In the genomic region with DNA sequence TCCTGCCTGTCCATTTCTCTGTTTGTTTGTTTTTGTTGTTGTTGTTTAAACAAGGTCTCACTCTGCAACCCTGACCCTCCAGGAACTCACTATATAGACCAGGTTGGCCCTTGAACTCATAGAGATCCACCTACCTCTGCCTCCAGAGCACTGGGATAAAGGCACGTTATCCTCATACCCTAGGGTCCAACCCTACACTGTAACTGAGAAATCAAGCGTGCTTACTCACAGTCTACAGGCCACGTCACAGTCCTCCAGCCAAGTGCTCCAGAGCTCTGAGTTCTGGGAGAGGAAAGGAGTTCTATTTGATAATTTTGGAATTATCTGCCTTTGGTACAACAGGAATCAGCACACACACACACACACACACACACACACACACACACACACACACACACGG, we compare ENCODE assay signal across 18 mouse cellular contexts.
"Had no signal": no experiment of that assay in that cellular context is flagged by ENCODE, and none has a peak within 500 bp of the region (broad histone marks: within the 10 kb centered on the region; RNA-seq: fewer than 3 reads in every experiment).

No protein-coding gene starts in this region.

- DNase-seq: lung, adult 2 months; lung, postnatal 14 days; lung, postnatal 36 days; midbrain, embryonic 14.5 days; right cerebral cortex, postnatal 25 days; right cerebral cortex, postnatal 4 days; thymus, adult 2 months; thymus, postnatal 25 days; thymus, postnatal 4 days had no signal

- H3K4me3 ChIP-seq: lung, embryonic 15.5 days; megakaryocyte, embryonic 14.5 days; midbrain, embryonic 12.5 days; neural tube, embryonic 12.5 days; stomach, embryonic 15.5 days had no signal

- H3K36me3 ChIP-seq: lung, embryonic 15.5 days; midbrain, embryonic 12.5 days; neural tube, embryonic 12.5 days; stomach, embryonic 15.5 days had no signal

- H3K4me2 ChIP-seq: lung, embryonic 15.5 days; midbrain, embryonic 12.5 days; neural tube, embryonic 12.5 days; stomach, embryonic 15.5 days had no signal

- H3K27ac ChIP-seq: liver, embryonic 14.5 days; lung, embryonic 15.5 days; macrophage; midbrain, embryonic 12.5 days; neural tube, embryonic 12.5 days; stomach, embryonic 15.5 days; stomach, postnatal 0 days had no signal

- H3K4me1 ChIP-seq: lung, embryonic 15.5 days; neural tube, embryonic 12.5 days had no signal

- H3K9me3 ChIP-seq: lung, embryonic 15.5 days; midbrain, embryonic 12.5 days; neural tube, embryonic 12.5 days; stomach, embryonic 15.5 days had no signal

- ATAC-seq: lung, postnatal 0 days had no signal

- H3K27me3 ChIP-seq: lung, embryonic 15.5 days; megakaryocyte, embryonic 14.5 days; stomach, embryonic 15.5 days had no signal

- H3K9ac ChIP-seq: liver, embryonic 14.5 days; lung, embryonic 15.5 days; midbrain, embryonic 12.5 days; neural tube, embryonic 12.5 days; stomach, embryonic 15.5 days had no signal
